Mouse (Mus musculus) brain, adult 2 months (tissue): ENCODE measurements at regions not wholly inside any gene's neighbourhood (a gene's known extent, or its start where the extent isn't known, plus 50 kb on each side); places are given as distances from the start of the nearest gene placed in this dataset.
A peak's percentile ranks its signal among the peaks of the same experiment; 100 is the strongest.

Source experiments
- DNase-seq: peaks from one replicate; pipeline ENCODE4 v3.0.0; 2011; ENCODE audit warnings: low read depth, low spot score

GRCm38 (mm10) chr5:74885958-74886357, 158.6 kb downstream of the Chic2 start:
- no peak for DNase-seq

- no peak for DNase-seq
These were observed 162.0 kb downstream of the Chic2 start for GRCm38 (mm10) chr5:74882563-74882962.

- no peak for DNase-seq
These were observed 163.8 kb downstream of the Chic2 start for GRCm38 (mm10) chr5:74880669-74881226.

- no peak for DNase-seq
These were observed 164.5 kb downstream of the Chic2 start for GRCm38 (mm10) chr5:74880048-74880437.

- DNase-seq: no peak
These were observed 165.2 kb downstream of the Chic2 start for GRCm38 (mm10) chr5:74879098-74880047.

GRCm38 (mm10) chr5:74877595-74877994, 167.0 kb downstream of the Chic2 start:
- no peak for DNase-seq

GRCm38 (mm10) chr5:74877185-74877584, 167.4 kb downstream of the Chic2 start:
- DNase-seq: no peak

- peak; percentile 12 for DNase-seq
These were observed 169.9 kb downstream of the Chic2 start for GRCm38 (mm10) chr5:74874691-74875090.

GRCm38 (mm10) chr5:74870615-74871014, 167.9 kb upstream of the Lnx1 start:
- DNase-seq: no peak

GRCm38 (mm10) chr5:74867113-74867785, 164.5 kb upstream of the Lnx1 start:
- peak; percentile 17 for DNase-seq

- no peak for DNase-seq
These were observed 164.0 kb upstream of the Lnx1 start for GRCm38 (mm10) chr5:74866697-74867096.

- no peak for DNase-seq
These were observed 162.7 kb upstream of the Lnx1 start for GRCm38 (mm10) chr5:74865446-74865845.

GRCm38 (mm10) chr5:74864540-74865157, 161.9 kb upstream of the Lnx1 start:
- DNase-seq: peak; percentile 36

- DNase-seq: peak; percentile 21
These were observed 158.6 kb upstream of the Lnx1 start for GRCm38 (mm10) chr5:74861297-74861696.

GRCm38 (mm10) chr5:74857861-74858260, 155.1 kb upstream of the Lnx1 start:
- DNase-seq: no peak

GRCm38 (mm10) chr5:74857161-74857560, 154.4 kb upstream of the Lnx1 start:
- DNase-seq: peak; percentile 81

- DNase-seq: no peak
These were observed 145.1 kb upstream of the Lnx1 start for GRCm38 (mm10) chr5:74847824-74848223.

- DNase-seq: peak; percentile 48
These were observed 144.0 kb upstream of the Lnx1 start for GRCm38 (mm10) chr5:74846674-74847073.

- DNase-seq: peak; percentile 61
These were observed 131.7 kb upstream of the Lnx1 start for GRCm38 (mm10) chr5:74834401-74834800.

- DNase-seq: no peak
These were observed 131.2 kb upstream of the Lnx1 start for GRCm38 (mm10) chr5:74833887-74834286.

GRCm38 (mm10) chr5:74832011-74832410, 129.3 kb upstream of the Lnx1 start:
- peak; percentile 75 for DNase-seq

GRCm38 (mm10) chr5:74830646-74831045, 127.9 kb upstream of the Lnx1 start:
- DNase-seq: no peak
